Mouse (Mus musculus): ENCODE measurements around the gene Atf6.

The Atf6 gene

GRCm38 (mm10) chr1:170704911-170705594 is 162.5 kb downstream of the Atf6 start:
- DNase-seq (ENCODE audit: low spot score): no peak

- DNase-seq (ENCODE audit: low spot score): no peak
These were observed 163.5 kb downstream of the Atf6 start for GRCm38 (mm10) chr1:170704103-170704502.

GRCm38 (mm10) chr1:170702958-170703357 is 164.6 kb downstream of the Atf6 start:
- no peak for DNase-seq (ENCODE audit: low spot score)

- no peak for DNase-seq (ENCODE audit: low spot score)
These were observed 165.3 kb downstream of the Atf6 start for GRCm38 (mm10) chr1:170702263-170702662.

GRCm38 (mm10) chr1:170701582-170701981 is 166.0 kb downstream of the Atf6 start:
- no peak for DNase-seq (ENCODE audit: low spot score)

GRCm38 (mm10) chr1:170701178-170701577 is 166.4 kb downstream of the Atf6 start:
- peak; percentile 26 for DNase-seq (ENCODE audit: low spot score)

- no peak for DNase-seq (ENCODE audit: low spot score)
These were observed 167.0 kb downstream of the Atf6 start for GRCm38 (mm10) chr1:170700496-170701027.

- DNase-seq (ENCODE audit: low spot score): no peak
These were observed 168.0 kb downstream of the Atf6 start for GRCm38 (mm10) chr1:170699553-170699952.

GRCm38 (mm10) chr1:170698771-170699170 is 168.8 kb downstream of the Atf6 start:
- DNase-seq (ENCODE audit: low spot score): no peak

GRCm38 (mm10) chr1:170697771-170698356 is 169.7 kb downstream of the Atf6 start:
- peak; percentile 9 for DNase-seq (ENCODE audit: low spot score)

- no peak for DNase-seq (ENCODE audit: low spot score)
These were observed 170.6 kb downstream of the Atf6 start for GRCm38 (mm10) chr1:170696996-170697395.

- DNase-seq (ENCODE audit: low spot score): no peak
These were observed 172.2 kb downstream of the Atf6 start for GRCm38 (mm10) chr1:170695326-170695725.

GRCm38 (mm10) chr1:170694821-170695291 is 172.7 kb downstream of the Atf6 start:
- DNase-seq (ENCODE audit: low spot score): no peak

GRCm38 (mm10) chr1:170691301-170691700 is 176.3 kb downstream of the Atf6 start:
- DNase-seq (ENCODE audit: low spot score): no peak

- no peak for DNase-seq (ENCODE audit: low spot score)
These were observed 177.8 kb downstream of the Atf6 start for GRCm38 (mm10) chr1:170689773-170690172.

- no peak for DNase-seq (ENCODE audit: low spot score)
These were observed 183.7 kb downstream of the Atf6 start for GRCm38 (mm10) chr1:170683863-170684262.

- DNase-seq (ENCODE audit: low spot score): no peak
These were observed 187.9 kb downstream of the Atf6 start for GRCm38 (mm10) chr1:170679624-170680023.

GRCm38 (mm10) chr1:170678861-170679260 is 188.7 kb downstream of the Atf6 start:
- DNase-seq (ENCODE audit: low spot score): no peak

- DNase-seq (ENCODE audit: low spot score): no peak
These were observed 189.9 kb downstream of the Atf6 start for GRCm38 (mm10) chr1:170677681-170678080.

- DNase-seq (ENCODE audit: low spot score): no peak
These were observed 193.3 kb downstream of the Atf6 start for GRCm38 (mm10) chr1:170674184-170674775.

GRCm38 (mm10) chr1:170665200-170665599 is 202.4 kb downstream of the Atf6 start:
- DNase-seq (ENCODE audit: low spot score): no peak

- DNase-seq (ENCODE audit: low spot score): no peak
These were observed 202.9 kb downstream of the Atf6 start for GRCm38 (mm10) chr1:170664620-170665185.

GRCm38 (mm10) chr1:170659260-170659659 is 208.3 kb downstream of the Atf6 start:
- no peak for DNase-seq (ENCODE audit: low spot score)

Measured in MN1 (cell line).